Mouse (Mus musculus) G1E (cell line): Measurements from ENCODE around the gene Atp11a.

Experiments
- CTCF ChIP-seq: IDR thresholded peaks from 2 replicates; pipeline ENCODE4 v1.5.1; 2012; ENCODE audit warnings: low read depth, low read length, inconsistent platforms, mixed read lengths
- GATA1 ChIP-seq: IDR thresholded peaks from 2 replicates; pipeline ENCODE4 v1.6.1; 2012; ENCODE audit warnings: borderline replicate concordance, low read length, inconsistent platforms, mixed read lengths
- GATA2 ChIP-seq: IDR thresholded peaks from 2 replicates; pipeline ENCODE4 v1.6.1; 2012; ENCODE audit warnings: low read depth, low read length, inconsistent platforms, borderline replicate concordance

DNA sequence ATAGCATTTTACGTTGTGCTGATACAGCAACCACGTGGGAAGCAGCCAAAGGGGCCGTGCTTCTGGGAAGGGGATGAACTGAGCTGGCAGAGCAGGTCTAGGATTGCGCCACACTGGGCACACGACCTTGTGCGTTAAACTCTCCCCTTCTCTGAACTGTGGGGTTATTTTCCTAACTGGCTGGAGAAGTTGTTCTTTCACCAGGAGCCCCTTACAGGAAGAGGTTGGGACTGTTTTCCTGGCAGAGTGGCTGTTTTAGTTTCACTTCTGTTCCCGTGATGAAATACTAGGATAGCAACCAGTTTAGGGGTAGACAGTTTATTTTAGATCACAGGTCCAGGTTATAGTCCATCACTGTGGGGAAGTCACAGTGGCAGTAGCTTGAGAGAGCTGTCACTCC, 45.2 kb upstream of the Atp11a start:
- TF ChIP-seq CTCF (no peak), GATA1 (no peak), GATA2 (no peak)
